Mouse (Mus musculus): ENCODE measurements around the gene Arhgap35.

DNA sequence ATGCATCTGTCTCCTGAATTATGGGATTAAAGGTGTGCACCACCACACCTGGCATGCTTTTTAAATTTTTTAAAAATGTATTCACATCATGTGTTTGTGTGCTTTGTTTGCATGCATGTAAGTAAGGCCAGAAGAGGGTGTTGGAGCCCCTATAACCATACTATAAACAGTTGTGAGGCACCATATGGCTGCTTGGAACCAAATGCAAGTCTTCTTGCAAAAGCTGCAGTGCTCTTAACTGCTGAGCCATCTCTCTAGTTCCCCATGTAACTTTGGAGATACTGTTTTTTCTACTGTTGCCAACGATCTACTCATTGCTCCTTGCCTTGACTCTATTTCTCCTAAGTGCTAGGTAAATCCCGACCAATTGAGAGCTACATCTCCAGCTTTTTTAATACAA, 95.5 kb downstream of the Arhgap35 start:
- TF ChIP-seq CTCF (IDR thresholded peaks at IDR 0.05; ENCODE audit: extremely low read depth, insufficient read depth, insufficient read length, insufficient replicate concordance) (no peak), POLR2A (IDR thresholded peaks at IDR 0.05; ENCODE audit: low read depth, low read length) (no peak)
